Mouse (Mus musculus) neural tube, embryonic 13.5 days (tissue): ENCODE measurements around the gene Rasgrp2. TPM values are rescaled to one million over a fixed set of nuclear protein-coding genes. Genes with fewer than 3 reads are reported as not detected.
A peak's percentile ranks its signal among the peaks of the same experiment; 100 is the strongest.

ENCODE experiments used
- ATAC-seq: fragments of 200-750 bp; cut with Nextera tagmentation; 2 replicates; pipeline ENCODE4 v1.8.0; 2017; ENCODE audit warnings: low read depth, mild to moderate bottlenecking, moderate TSS enrichment, moderate library complexity
- H3K27ac ChIP-seq: fragments of 300-500 bp; sonication (generic); replicated peaks from 2 replicates; pipeline ENCODE4 v1.5.1; 2015; ENCODE audit warnings: moderate library complexity, mild to moderate bottlenecking, inconsistent platforms
- H3K27me3 ChIP-seq: fragments of 300-500 bp; sonication (generic); 2 replicates; pipeline ENCODE4 v1.6.1; 2015; ENCODE audit warnings: mild to moderate bottlenecking, inconsistent platforms
- H3K36me3 ChIP-seq: fragments of 300-500 bp; sonication (generic); 2 replicates; pipeline ENCODE4 v1.6.1; 2015; ENCODE audit warnings: mild to moderate bottlenecking, inconsistent platforms
- H3K4me1 ChIP-seq: fragments of 300-500 bp; sonication (generic); replicated peaks from 2 replicates; pipeline ENCODE4 v1.6.1; 2015; ENCODE audit warnings: inconsistent platforms
- H3K4me2 ChIP-seq: fragments of 300-500 bp; sonication (generic); 2 replicates; pipeline ENCODE4 v1.6.1; 2015; ENCODE audit warnings: inconsistent platforms, mild to moderate bottlenecking, moderate library complexity
- H3K4me3 ChIP-seq: fragments of 300-500 bp; sonication (generic); 2 replicates; pipeline ENCODE4 v1.5.1; 2015; ENCODE audit warnings: mild to moderate bottlenecking, inconsistent platforms
- H3K9ac ChIP-seq: fragments of 300-500 bp; sonication (generic); 2 replicates; pipeline ENCODE4 v1.6.1; 2015; ENCODE audit warnings: moderate library complexity, mild to moderate bottlenecking, inconsistent platforms
- H3K9me3 ChIP-seq: fragments of 300-500 bp; sonication (generic); 2 replicates; pipeline ENCODE4 v1.6.1; 2016; ENCODE audit warnings: inconsistent platforms
- WGBS: fragments of 180-500 bp; shearing (Covaris S2); methylation state at CpG from one replicate; pipeline ENCODE4 v1.1.7; 2015; 5-methylcytosine and 5-hydroxymethylcytosine counted together
- polyA plus RNA-seq: library from polyadenylated mRNA; unstranded; fragments of >200 nt; fragmentation: Nextera tagmentation; extraction: Ambion mirVana; gene quantifications from 2 replicates; pipeline ENCODE4 v1.2.1, GENCODE M21; 2015

The Rasgrp2 gene
- polyA plus RNA-seq, 1 experiment from 2014 or later, result 49.9 TPM

DNA sequence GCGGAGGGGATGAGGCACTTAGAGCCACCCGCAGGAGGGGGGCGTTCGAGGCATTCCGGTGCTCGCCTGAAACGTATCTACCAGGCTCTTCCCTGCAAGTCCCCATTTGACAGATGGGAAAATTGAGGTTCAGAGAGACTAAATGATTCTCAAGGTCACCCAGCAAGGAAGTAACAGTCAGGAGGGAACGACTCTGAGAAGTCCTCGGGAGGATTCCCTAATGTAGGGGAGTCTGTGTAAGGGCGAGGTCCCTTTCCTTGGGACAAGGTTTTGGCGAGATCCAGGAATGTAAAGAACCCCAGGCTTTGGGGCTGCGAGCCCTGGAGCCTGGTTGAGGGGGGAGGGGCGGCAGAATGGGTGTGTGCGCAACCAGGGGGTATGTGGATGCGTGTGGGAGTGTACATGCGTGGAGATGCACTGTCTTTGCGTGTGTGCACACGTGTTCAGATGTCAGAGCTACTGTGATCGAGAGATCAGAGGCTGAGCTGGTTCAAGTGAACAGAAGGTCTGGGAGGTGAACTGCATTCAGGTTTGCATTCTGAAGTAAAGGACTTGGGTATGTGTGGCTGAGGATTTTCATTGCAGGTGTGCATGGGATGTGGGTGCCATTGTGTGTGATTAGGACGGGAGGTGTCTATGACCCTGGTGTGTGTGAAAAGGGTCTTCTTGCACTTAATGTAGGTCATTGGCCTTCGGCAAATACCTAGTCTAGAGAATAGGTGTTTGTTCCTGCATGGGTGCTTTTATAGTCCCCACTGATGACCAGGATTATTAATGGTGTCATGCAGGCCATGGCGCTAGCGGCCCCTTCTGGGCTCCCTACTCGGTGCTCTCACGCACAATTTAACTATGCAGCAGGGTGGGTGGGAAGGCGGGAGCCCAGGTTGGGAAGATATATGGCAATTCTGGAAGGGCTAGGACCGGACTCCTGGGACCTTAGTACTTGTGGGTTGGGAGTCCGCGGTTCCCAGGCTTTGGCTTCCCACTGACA is 1.3 kb downstream of the Rasgrp2 start:
- Histone ChIP-seq H3K4me2 (peak overlapping the region; percentile 98), H3K9me3 (no peaks in the 10 kb centered on the region), H3K4me1 (peaks cover 49% of the 10 kb centered on the region), H3K27ac (peak overlapping the region; percentile 81), H3K27me3 (peaks cover 34% of the 10 kb centered on the region), H3K4me3 (peak overlapping the region; percentile 63), H3K9ac (peak overlapping the region; percentile 83), H3K36me3 (no peaks in the 10 kb centered on the region)
- WGBS, result 2% methylated on average over 29 of the region's 29 CpGs
- no peak for ATAC-seq

DNA sequence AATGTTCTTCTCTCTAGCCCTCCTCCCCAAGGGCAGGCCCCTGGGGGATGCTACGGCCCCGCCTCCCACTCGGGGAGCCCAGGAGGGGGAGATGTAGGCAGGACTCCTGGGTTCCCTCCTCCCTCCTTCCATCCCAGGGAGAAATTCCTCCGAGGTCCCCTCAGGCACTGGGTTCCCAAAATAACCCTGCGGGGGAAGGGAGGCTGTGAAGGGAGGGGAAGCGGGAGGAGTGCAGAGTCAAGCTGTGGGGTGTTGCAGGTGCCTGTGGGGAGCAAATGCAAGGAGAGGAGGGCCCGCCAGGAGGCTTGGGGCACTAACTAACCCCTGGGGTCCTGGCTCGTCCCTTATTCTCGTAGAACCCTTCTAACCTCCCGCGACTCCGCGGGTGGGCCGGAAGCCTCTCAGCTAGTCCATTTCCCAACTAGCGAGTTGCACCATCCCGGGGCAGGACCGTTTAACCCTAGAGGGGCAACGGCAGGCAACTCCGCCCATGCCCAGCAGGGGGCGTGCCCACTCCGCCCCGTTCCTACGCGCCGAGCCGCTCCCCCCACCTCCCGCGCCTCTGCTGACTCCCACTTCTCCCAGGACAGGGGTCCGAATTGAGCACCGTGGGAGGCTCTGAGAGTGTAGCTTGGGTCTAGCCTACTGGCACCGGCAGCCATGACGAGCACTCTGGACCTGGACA is 2.1 kb downstream of the Rasgrp2 start:
- ATAC-seq, result no peak
- Histone ChIP-seq H3K4me2 (peak overlapping the region; percentile 98), H3K27ac (no peak overlapping the region), H3K27me3 (peaks cover 34% of the 10 kb centered on the region), H3K9ac (peak overlapping the region; percentile 54), H3K4me3 (peak overlapping the region; percentile 63), H3K36me3 (no peaks in the 10 kb centered on the region), H3K4me1 (peaks cover 49% of the 10 kb centered on the region), H3K9me3 (no peaks in the 10 kb centered on the region)
- WGBS, result under 1% methylated on average over 32 of the region's 32 CpGs

DNA sequence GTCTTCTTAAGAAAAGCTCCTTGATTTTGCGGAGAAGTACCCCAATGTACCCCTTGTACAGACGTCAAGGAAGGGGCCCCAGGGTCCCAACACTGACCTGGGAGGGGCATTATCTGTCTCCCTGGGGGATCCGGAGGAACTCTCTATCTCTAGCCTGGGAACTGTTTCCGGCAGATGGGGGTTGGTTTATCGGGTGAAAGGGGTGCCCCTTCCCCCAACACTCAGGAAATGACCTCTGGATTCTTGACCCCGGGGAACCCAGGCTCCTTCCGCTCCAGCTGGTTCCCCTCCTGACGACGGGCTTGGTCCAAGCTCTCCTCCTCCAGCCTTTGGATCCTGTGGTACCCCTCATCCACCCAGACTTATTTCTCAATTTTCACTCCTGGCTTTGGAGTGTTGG is 2.8 kb downstream of the Rasgrp2 start:
- no peak for ATAC-seq
- WGBS, result 16% methylated on average over 9 of the region's 9 CpGs
- no peak overlapping the region for H3K27ac ChIP-seq
- H3K4me2 ChIP-seq, result peak overlapping the region; percentile 98
- no peaks in the 10 kb centered on the region for H3K36me3 ChIP-seq
- no peaks in the 10 kb centered on the region for H3K9me3 ChIP-seq
- H3K4me1 ChIP-seq, result peaks cover 49% of the 10 kb centered on the region
- H3K9ac ChIP-seq, result peak overlapping the region; percentile 54; the same call in 1 of the 2 replicates
- peaks cover 34% of the 10 kb centered on the region for H3K27me3 ChIP-seq
- peak overlapping the region; percentile 63 for H3K4me3 ChIP-seq

DNA sequence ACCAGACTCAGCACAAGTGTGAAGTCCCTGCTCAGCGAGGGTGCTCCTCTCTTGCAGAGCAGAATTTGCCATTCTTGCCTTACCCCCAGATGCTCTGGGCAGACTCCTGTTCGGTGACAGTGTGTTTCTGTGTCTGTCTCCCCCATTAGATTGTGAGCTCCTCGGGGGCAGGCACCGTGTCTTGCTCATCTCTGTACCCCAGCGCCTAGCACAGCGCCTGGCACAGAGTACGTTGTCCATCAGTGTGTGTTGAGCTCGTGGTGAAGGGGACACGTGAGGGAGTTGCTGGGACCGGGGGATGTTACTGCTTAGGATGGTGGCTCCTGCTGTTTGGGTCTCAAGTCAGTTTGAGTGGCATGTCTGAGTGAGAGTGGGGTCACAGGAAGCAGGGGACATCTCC is 4.7 kb downstream of the Rasgrp2 start:
- Histone ChIP-seq H3K9me3 (no peaks in the 10 kb centered on the region), H3K4me3 (no peak overlapping the region), H3K4me2 (no peak overlapping the region), H3K36me3 (no peaks in the 10 kb centered on the region), H3K27me3 (peaks cover 34% of the 10 kb centered on the region), H3K27ac (no peak overlapping the region), H3K4me1 (peaks cover 41% of the 10 kb centered on the region), H3K9ac (no peak overlapping the region)
- no peak for ATAC-seq
- 88% methylated on average over 10 of the region's 10 CpGs for WGBS

DNA sequence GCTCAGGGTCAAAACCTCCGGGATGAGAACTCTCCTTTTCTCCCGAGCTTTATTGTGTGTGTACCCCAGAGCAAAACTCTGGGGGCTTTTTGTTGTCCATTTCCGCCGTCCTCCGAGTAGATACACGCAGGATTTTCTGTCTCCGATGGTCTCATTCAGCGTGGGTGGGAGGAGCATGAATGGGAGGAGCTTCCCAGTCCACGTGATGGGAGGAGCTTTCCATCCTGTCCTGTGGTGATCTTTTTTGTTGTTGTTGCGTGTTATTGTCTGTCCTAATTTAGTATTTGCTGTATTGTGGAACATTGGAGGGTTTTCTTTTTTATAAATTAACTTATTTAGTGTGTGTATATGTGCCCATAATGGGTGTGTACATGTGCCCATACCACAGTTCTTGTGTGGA is 6.3 kb downstream of the Rasgrp2 start:
- Histone ChIP-seq H3K36me3 (no peaks in the 10 kb centered on the region), H3K4me1 (peaks cover 26% of the 10 kb centered on the region), H3K4me2 (no peak overlapping the region), H3K27ac (no peak overlapping the region), H3K4me3 (no peak overlapping the region), H3K9me3 (no peaks in the 10 kb centered on the region), H3K9ac (no peak overlapping the region), H3K27me3 (peaks cover 30% of the 10 kb centered on the region)
- WGBS, result 65% methylated on average over 10 of the region's 10 CpGs
- no peak for ATAC-seq

DNA sequence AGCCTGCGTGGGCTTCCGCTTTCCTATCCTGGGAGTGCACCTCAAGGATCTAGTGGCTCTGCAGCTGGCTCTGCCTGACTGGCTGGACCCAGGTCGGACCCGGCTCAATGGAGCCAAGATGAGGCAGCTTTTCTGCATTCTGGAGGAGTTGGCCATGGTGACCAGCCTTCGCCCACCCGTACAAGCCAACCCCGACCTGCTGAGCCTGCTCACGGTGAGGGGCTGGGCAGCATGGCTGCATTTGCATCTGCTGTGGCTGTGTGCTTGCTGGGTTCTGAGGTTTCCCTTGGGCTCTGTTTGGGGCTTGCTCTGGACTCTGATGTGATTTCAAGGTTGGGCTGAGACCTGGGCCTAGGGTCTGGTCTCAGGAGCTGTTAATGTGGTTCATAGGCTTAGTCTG is 8.0 kb downstream of the Rasgrp2 start:
- Histone ChIP-seq H3K4me3 (no peak overlapping the region), H3K4me2 (no peak overlapping the region), H3K36me3 (no peaks in the 10 kb centered on the region), H3K4me1 (peaks cover 9% of the 10 kb centered on the region; the same call in 1 of the 2 replicates), H3K27me3 (peaks cover 13% of the 10 kb centered on the region), H3K27ac (no peak overlapping the region), H3K9ac (0 out of 2 replicates have a peak overlapping the region, but pooled peaks have one; percentile 8), H3K9me3 (no peaks in the 10 kb centered on the region)
- WGBS, result 84% methylated on average over 8 of the region's 8 CpGs
- ATAC-seq, result no peak

DNA sequence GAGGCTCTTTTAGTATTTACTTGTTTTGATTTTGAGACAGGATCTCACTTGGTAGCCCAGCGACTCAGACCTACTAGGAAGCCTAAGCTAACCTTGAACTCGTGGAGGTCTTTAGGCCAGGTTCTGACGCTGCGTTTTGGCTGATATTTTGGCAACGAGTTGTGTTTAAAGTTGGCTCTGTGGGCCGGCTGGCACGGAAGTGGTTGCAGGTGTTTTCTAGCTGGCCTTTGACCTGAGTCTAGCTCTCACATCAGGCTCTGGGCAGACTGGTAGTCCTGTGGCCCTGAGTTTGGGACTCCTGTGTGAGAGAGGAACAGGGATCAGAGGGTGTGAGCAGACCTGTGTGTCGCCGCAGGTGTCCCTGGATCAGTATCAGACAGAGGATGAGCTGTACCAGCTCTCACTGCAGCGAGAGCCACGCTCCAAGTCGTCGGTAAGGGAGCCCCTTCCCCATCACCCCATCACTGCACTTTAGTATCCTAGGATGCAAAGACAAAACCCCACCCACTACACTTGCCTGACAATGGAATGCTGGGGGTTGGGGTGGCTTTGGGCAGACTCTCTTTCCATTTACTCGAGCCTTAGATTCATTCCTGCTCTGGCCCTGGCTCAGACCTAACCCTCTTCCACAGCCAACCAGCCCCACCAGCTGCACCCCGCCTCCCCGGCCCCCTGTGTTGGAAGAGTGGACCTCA is 8.8 kb downstream of the Rasgrp2 start:
- Histone ChIP-seq H3K27ac (no peak overlapping the region), H3K36me3 (no peaks in the 10 kb centered on the region), H3K27me3 (peaks cover 5% of the 10 kb centered on the region), H3K4me3 (no peak overlapping the region), H3K4me1 (0 out of 2 replicates have a peak, but pooled peaks cover 6% of the 10 kb centered on the region), H3K9me3 (no peaks in the 10 kb centered on the region), H3K4me2 (no peak overlapping the region), H3K9ac (no peak overlapping the region)
- WGBS, result 56% methylated on average over 16 of the region's 16 CpGs
- ATAC-seq, result no peak

DNA sequence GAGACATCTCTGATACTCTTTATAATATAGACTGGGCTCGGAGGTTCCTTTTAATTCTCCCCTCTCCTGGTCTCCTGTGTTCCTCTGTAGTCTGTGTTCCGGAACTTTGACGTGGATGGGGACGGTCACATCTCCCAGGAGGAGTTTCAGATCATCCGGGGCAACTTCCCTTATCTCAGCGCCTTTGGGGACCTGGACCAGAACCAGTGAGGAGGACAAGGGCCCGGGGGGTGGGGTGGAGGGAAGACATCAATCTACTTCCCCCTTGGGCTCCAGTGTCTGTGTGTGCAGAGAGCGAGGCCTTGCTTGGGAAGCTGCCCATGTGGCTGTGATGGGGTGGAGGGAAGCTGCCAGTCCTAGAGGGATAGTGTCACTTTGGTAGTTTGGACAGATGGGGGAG is 9.6 kb downstream of the Rasgrp2 start:
- H3K9ac ChIP-seq, result no peak overlapping the region
- no peaks in the 10 kb centered on the region for H3K36me3 ChIP-seq
- H3K4me1 ChIP-seq, result no peaks in the 10 kb centered on the region
- no peaks in the 10 kb centered on the region for H3K9me3 ChIP-seq
- no peak overlapping the region for H3K27ac ChIP-seq
- WGBS, result 75% methylated on average over 8 of the region's 8 CpGs
- no peak overlapping the region for H3K4me3 ChIP-seq
- no peak for ATAC-seq
- no peak overlapping the region for H3K4me2 ChIP-seq
- H3K27me3 ChIP-seq, result no peaks in the 10 kb centered on the region

DNA sequence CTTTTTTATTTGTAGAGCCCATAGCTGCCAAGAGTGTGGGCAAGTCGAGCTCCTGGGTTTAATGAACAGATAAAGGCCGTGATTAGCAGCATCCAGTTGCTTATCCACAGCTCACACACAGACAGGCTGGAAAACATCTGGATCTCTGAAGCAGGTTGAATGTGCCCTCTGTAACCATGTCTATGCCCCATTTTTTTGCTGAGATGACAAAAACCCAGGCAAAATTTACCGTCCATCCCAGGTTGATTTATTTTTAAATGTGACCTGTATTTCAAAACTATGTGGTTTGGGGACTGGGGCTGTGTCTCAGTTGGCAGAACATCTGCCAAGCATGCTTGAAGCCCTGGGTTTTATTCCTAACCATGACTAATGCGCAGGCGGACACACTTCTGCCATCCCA is 10.0 kb downstream of the Rasgrp2 start:
- H3K27me3 ChIP-seq, result no peaks in the 10 kb centered on the region
- H3K4me1 ChIP-seq, result no peaks in the 10 kb centered on the region
- no peak overlapping the region for H3K9ac ChIP-seq
- no peaks in the 10 kb centered on the region for H3K36me3 ChIP-seq
- H3K27ac ChIP-seq, result no peak overlapping the region
- no peak overlapping the region for H3K4me3 ChIP-seq
- 79% methylated on average over 5 of the region's 5 CpGs for WGBS
- no peaks in the 10 kb centered on the region for H3K9me3 ChIP-seq
- no peak for ATAC-seq
- H3K4me2 ChIP-seq, result no peak overlapping the region

DNA sequence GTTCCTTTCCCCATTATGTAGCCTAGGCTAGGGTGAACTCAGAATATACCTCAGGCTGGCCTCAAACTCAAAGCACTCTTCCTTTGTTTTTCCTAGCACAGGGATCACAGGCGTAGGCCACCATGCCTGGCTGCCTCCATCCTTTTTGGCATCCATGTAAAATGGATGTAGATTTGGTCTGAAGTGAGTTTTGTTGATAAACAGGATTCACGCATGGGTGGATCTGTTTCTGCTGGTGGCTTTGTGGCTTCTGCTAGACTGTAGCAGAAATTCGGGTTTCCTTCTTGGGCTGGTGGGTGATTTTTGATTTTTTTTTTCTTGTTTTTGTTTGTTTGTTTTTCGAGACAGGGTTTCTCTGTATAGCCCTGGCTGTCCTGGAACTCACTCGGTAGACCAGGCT is 10.8 kb downstream of the Rasgrp2 start:
- Histone ChIP-seq H3K27ac (no peak overlapping the region), H3K36me3 (no peaks in the 10 kb centered on the region), H3K9me3 (no peaks in the 10 kb centered on the region), H3K4me1 (peaks cover 1% of the 10 kb centered on the region), H3K4me2 (no peak overlapping the region), H3K4me3 (no peak overlapping the region), H3K9ac (no peak overlapping the region), H3K27me3 (no peaks in the 10 kb centered on the region)
- ATAC-seq, result no peak
- WGBS, result 83% methylated on average over 5 of the region's 5 CpGs

DNA sequence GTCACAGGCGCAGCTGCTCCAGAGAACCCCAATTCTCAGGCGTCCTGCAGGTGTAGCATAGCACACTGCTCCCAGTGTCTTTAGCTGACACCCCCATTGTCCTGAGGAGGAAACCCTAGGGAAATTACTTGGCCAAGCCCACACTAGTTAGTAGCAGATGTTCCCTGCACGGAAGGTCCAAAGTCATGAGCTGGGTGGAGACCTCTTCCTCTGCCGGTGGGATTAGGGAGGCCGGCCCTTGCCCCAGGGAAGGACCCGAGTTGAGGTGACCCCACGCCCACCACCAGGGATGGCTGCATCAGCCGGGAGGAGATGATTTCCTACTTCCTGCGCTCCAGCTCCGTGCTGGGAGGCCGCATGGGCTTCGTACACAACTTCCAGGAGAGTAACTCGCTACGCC is 13.7 kb downstream of the Rasgrp2 start:
- no peaks in the 10 kb centered on the region for H3K9me3 ChIP-seq
- H3K36me3 ChIP-seq, result no peaks in the 10 kb centered on the region
- no peak overlapping the region for H3K27ac ChIP-seq
- no peaks in the 10 kb centered on the region for H3K27me3 ChIP-seq
- no peak overlapping the region for H3K9ac ChIP-seq
- H3K4me3 ChIP-seq, result no peak overlapping the region
- no peak overlapping the region for H3K4me2 ChIP-seq
- no peak for ATAC-seq
- peaks cover 30% of the 10 kb centered on the region for H3K4me1 ChIP-seq
- 77% methylated on average over 14 of the region's 14 CpGs for WGBS

DNA sequence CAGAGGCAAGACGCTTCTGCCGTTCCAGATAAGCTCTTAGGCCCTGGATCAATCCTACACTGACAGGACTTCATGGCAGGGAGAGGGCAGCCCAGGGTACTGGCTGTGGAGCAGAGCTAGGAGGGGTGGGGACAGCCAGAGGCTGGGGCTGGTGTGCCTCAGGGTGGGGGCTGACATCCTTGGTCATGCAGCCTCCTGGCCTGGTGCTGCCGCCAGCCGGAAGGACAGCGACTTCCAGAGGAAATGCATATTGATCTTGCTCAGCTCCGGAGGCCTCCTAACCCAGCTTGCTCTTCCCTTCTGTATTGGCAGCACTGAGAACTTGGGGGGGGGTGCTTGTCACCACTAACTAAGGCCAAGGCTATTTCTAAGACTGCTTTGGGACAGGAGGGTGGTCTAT is 16.3 kb downstream of the Rasgrp2 start:
- Histone ChIP-seq H3K4me3 (no peak overlapping the region), H3K9ac (peak overlapping the region; percentile 61), H3K4me1 (peaks cover 46% of the 10 kb centered on the region), H3K27ac (peak overlapping the region; percentile 94), H3K9me3 (no peaks in the 10 kb centered on the region), H3K36me3 (no peaks in the 10 kb centered on the region), H3K27me3 (peaks cover 13% of the 10 kb centered on the region; the same call in 1 of the 2 replicates), H3K4me2 (0 out of 2 replicates have a peak overlapping the region, but pooled peaks have one; percentile 31)
- no peak for ATAC-seq
- WGBS, result 41% methylated on average over 6 of the region's 6 CpGs
